Mouse (Mus musculus) CH12.LX (cell line): ENCODE results near the gene Nipal4. TPM values are rescaled to one million over a fixed set of nuclear protein-coding genes. Genes with fewer than 3 reads are reported as not detected.

Experiments used
- DNase-seq: peaks from one replicate; pipeline ENCODE4 v3.0.0-alpha.2; 2013; ENCODE audit errors: extremely low read depth
- H3K27ac ChIP-seq: 2 replicates; pipeline ENCODE4 v1.5.1; 2012; ENCODE audit warnings: low read depth, mild to moderate bottlenecking, control low read depth, moderate library complexity; ENCODE audit not compliant: insufficient read depth
- H3K27me3 ChIP-seq: replicated peaks from 2 replicates; pipeline ENCODE3; 2012; ENCODE audit warnings: inconsistent platforms
- H3K36me3 ChIP-seq, 2 experiments: replicated peaks in 1 of 2; 2 replicates each; pipeline versions ENCODE3 to v1.6.1; 2012; ENCODE audit warnings: inconsistent platforms in 1 of 2, low read length in 1 of 2, mild to moderate bottlenecking in 1 of 2, mixed read lengths in 1 of 2, moderate library complexity in 1 of 2; ENCODE audit not compliant: control insufficient read depth in 1 of 2, insufficient read depth in 1 of 2
- H3K4me1 ChIP-seq, 2 experiments: 2 replicates each; pipeline ENCODE4 v1.6.1; 2012; ENCODE audit warnings: inconsistent platforms in 1 of 2, moderate library complexity in 1 of 2; ENCODE audit not compliant: insufficient read depth in 2 of 2, control insufficient read depth in 1 of 2
- H3K4me2 ChIP-seq: 2 replicates; pipeline ENCODE4 v1.6.1; 2012; ENCODE audit warnings: low read depth, mild to moderate bottlenecking, control low read depth; ENCODE audit not compliant: poor library complexity, insufficient read depth, severe bottlenecking
- H3K4me3 ChIP-seq, 3 experiments: fragments of 150-350 bp in 1 of 3; sonication (generic) in 1 of 3; replicated peaks in 1 of 3; 2 replicates each; pipeline versions ENCODE3 to v1.5.1; 2011 to 2012; ENCODE audit warnings: low read depth in 2 of 3, low read length in 2 of 3, mild to moderate bottlenecking in 2 of 3, moderate library complexity in 2 of 3, control low read depth in 1 of 3, improper control_type of control experiment in 1 of 3, inconsistent platforms in 1 of 3, mixed read lengths in 1 of 3; ENCODE audit not compliant: poor library complexity in 1 of 3
- H3K79me2 ChIP-seq: replicated peaks from 2 replicates; pipeline ENCODE4 v1.6.1; 2012; ENCODE audit warnings: mild to moderate bottlenecking, moderate library complexity; ENCODE audit not compliant: control insufficient read depth, poor library complexity, insufficient read depth, severe bottlenecking; ENCODE audit errors: extremely low read depth
- H3K9ac ChIP-seq: 2 replicates; pipeline ENCODE4 v1.6.1; 2012; ENCODE audit warnings: low read depth, mild to moderate bottlenecking, control low read depth, moderate library complexity; ENCODE audit not compliant: insufficient read depth
- H3K9me3 ChIP-seq: replicated peaks from 2 replicates; pipeline ENCODE3; 2012; ENCODE audit warnings: low read length, inconsistent platforms, mixed read lengths
- BHLHE40 ChIP-seq: IDR thresholded peaks from 2 replicates; pipeline ENCODE4 v1.6.1; 2011; ENCODE audit warnings: mild to moderate bottlenecking, low read depth, low read length, improper control_type of control experiment
- CHD1 ChIP-seq: IDR thresholded peaks from 2 replicates; pipeline ENCODE4 v1.6.1; 2012; ENCODE audit warnings: low read depth, low read length, improper control_type of control experiment, inconsistent platforms
- CHD2 ChIP-seq: IDR thresholded peaks from 2 replicates; pipeline ENCODE4 v1.6.1; 2011; ENCODE audit warnings: low read length, improper control_type of control experiment
- E2F4 ChIP-seq: IDR thresholded peaks from 2 replicates; pipeline ENCODE4 v1.6.1; 2011; ENCODE audit warnings: low read depth, low read length, improper control_type of control experiment; ENCODE audit not compliant: insufficient replicate concordance
- ELF1 ChIP-seq: IDR thresholded peaks from 2 replicates; pipeline ENCODE4 v1.6.1; 2014; ENCODE audit warnings: low read depth, mild to moderate bottlenecking, inconsistent platforms, low read length, improper control_type of control experiment
- EP300 ChIP-seq: IDR thresholded peaks from 2 replicates; pipeline ENCODE4 v1.6.1; 2011; ENCODE audit warnings: low read length, improper control_type of control experiment
- ETS1 ChIP-seq: conservative IDR thresholded peaks from 2 replicates; pipeline ENCODE4 v1.6.1; 2012; ENCODE audit warnings: low read depth, mild to moderate bottlenecking, inconsistent platforms, low read length, improper control_type of control experiment, moderate library complexity
- GABPA ChIP-seq: IDR thresholded peaks from 2 replicates; pipeline ENCODE4 v1.6.1; 2012; ENCODE audit warnings: low read depth, low read length, improper control_type of control experiment, inconsistent platforms; ENCODE audit not compliant: insufficient replicate concordance
- HCFC1 ChIP-seq: IDR thresholded peaks from 2 replicates; pipeline ENCODE4 v1.6.1; 2012; ENCODE audit warnings: low read depth, mild to moderate bottlenecking, inconsistent platforms, low read length, improper control_type of control experiment
- JUND ChIP-seq: conservative IDR thresholded peaks from 2 replicates; pipeline ENCODE4 v1.6.1; 2011; ENCODE audit warnings: low read depth, low read length, improper control_type of control experiment
- KAT2A ChIP-seq: IDR thresholded peaks from 2 replicates; pipeline ENCODE4 v1.6.1; 2012; ENCODE audit warnings: low read length, improper control_type of control experiment, inconsistent platforms; ENCODE audit not compliant: insufficient replicate concordance
- MAFK ChIP-seq: IDR thresholded peaks from 2 replicates; pipeline ENCODE4 v1.6.1; 2011; ENCODE audit warnings: low read length, improper control_type of control experiment; ENCODE audit not compliant: insufficient replicate concordance
- MAX ChIP-seq: IDR thresholded peaks from 2 replicates; pipeline ENCODE4 v1.6.1; 2011; ENCODE audit warnings: low read length, improper control_type of control experiment
- MAZ ChIP-seq: IDR thresholded peaks from 2 replicates; pipeline ENCODE4 v1.6.1; 2012; ENCODE audit warnings: low read depth, mild to moderate bottlenecking, inconsistent platforms, low read length, improper control_type of control experiment, moderate library complexity
- MEF2A ChIP-seq: IDR thresholded peaks from 2 replicates; pipeline ENCODE4 v1.6.1; 2014; ENCODE audit warnings: low read depth, mild to moderate bottlenecking, inconsistent platforms, low read length, improper control_type of control experiment, borderline replicate concordance
- MXI1 ChIP-seq: IDR thresholded peaks from 2 replicates; pipeline ENCODE4 v1.6.1; 2011; ENCODE audit warnings: mild to moderate bottlenecking, low read depth, low read length, improper control_type of control experiment
- MYC ChIP-seq: IDR thresholded peaks from 2 replicates; pipeline ENCODE4 v1.6.1; 2011; ENCODE audit warnings: low read depth, mild to moderate bottlenecking, improper control_type of control experiment, low read length
- NELFE ChIP-seq: IDR thresholded peaks from 2 replicates; pipeline ENCODE4 v1.6.1; 2011; ENCODE audit warnings: low read depth, low read length, improper control_type of control experiment
- NRF1 ChIP-seq: IDR thresholded peaks from 2 replicates; pipeline ENCODE4 v1.6.1; 2014; ENCODE audit warnings: low read depth, mild to moderate bottlenecking, inconsistent platforms, low read length, improper control_type of control experiment, moderate library complexity
- PAX5 ChIP-seq: IDR thresholded peaks from 2 replicates; pipeline ENCODE4 v1.6.1; 2012; ENCODE audit warnings: low read length, inconsistent platforms, mixed read lengths
- POLR2A ChIP-seq: IDR thresholded peaks from 2 replicates; pipeline ENCODE4 v1.6.1; 2011; ENCODE audit warnings: low read depth, mild to moderate bottlenecking, improper control_type of control experiment, low read length
- POLR2AphosphoS2 ChIP-seq: IDR thresholded peaks from 2 replicates; pipeline ENCODE4 v1.6.1; 2011; ENCODE audit warnings: low read depth, low read length, improper control_type of control experiment
- RAD21 ChIP-seq: IDR thresholded peaks from 2 replicates; pipeline ENCODE4 v1.6.1; 2011; ENCODE audit warnings: low read depth, mild to moderate bottlenecking, low read length, improper control_type of control experiment, moderate library complexity
- RCOR1 ChIP-seq: conservative IDR thresholded peaks from 2 replicates; pipeline ENCODE4 v1.6.1; 2012; ENCODE audit warnings: low read depth, mild to moderate bottlenecking, inconsistent platforms, low read length, improper control_type of control experiment
- SMC3 ChIP-seq: IDR thresholded peaks from 2 replicates; pipeline ENCODE4 v1.6.1; 2011; ENCODE audit warnings: low read depth, low read length, improper control_type of control experiment
- TBP ChIP-seq: conservative IDR thresholded peaks from 2 replicates; pipeline ENCODE4 v1.6.1; 2011; ENCODE audit warnings: low read depth, low read length, improper control_type of control experiment
- UBTF ChIP-seq: IDR thresholded peaks from 2 replicates; pipeline ENCODE4 v1.6.1; 2012; ENCODE audit warnings: low read depth, mild to moderate bottlenecking, inconsistent platforms, low read length, improper control_type of control experiment, moderate library complexity
- USF2 ChIP-seq: conservative IDR thresholded peaks from 2 replicates; pipeline ENCODE4 v1.6.1; 2011; ENCODE audit warnings: low read depth, low read length, improper control_type of control experiment
- ZC3H11A ChIP-seq: IDR thresholded peaks from 2 replicates; pipeline ENCODE4 v1.6.1; 2012; ENCODE audit warnings: low read depth, mild to moderate bottlenecking, inconsistent platforms, low read length, improper control_type of control experiment
- ZKSCAN1 ChIP-seq: IDR thresholded peaks from 2 replicates; pipeline ENCODE4 v1.6.1; 2012; ENCODE audit warnings: low read depth, inconsistent platforms, low read length, improper control_type of control experiment, borderline replicate concordance
- ZMIZ1 ChIP-seq: IDR thresholded peaks from 2 replicates; pipeline ENCODE4 v1.6.1; 2012; ENCODE audit warnings: low read depth, mild to moderate bottlenecking, inconsistent platforms, low read length, improper control_type of control experiment
- dilution Hi-C: fragments of 300-500 bp; cut with MboI; formaldehyde crosslinking; loops from 2 replicates; pipeline ENCODE4 v1.14.3; 2020; ENCODE audit warnings: low sequenced_read_pairs; ENCODE audit not compliant: extremely low pct_unique_long_range_greater_than_20kb, extremely low pct_ligation_motif_present
- in situ Hi-C: fragments of 300-500 bp; cut with MboI; formaldehyde crosslinking; loops from 3 replicates; pipeline ENCODE4 v1.14.3; 2019; ENCODE audit warnings: low sequenced_read_pairs, low pct_ligation_motif_present, low pct_unique_long_range_greater_than_20kb, mixed read lengths
- polyA plus RNA-seq: library from polyadenylated mRNA; unstranded; fragments of >175 nt; gene quantifications from 2 replicates; pipeline ENCODE4 v1.2.1, GENCODE M21; 2012; ENCODE audit warnings: low read depth; ENCODE audit not compliant: insufficient read length
- total RNA-seq, 2 experiments: library from RNA; depleted of rRNA; stranded (reverse); fragments of 300-350 nt in 1 of 2; fragments of >200 nt in 1 of 2; gene quantifications; 2 replicates each; pipeline ENCODE4 v1.2.3; 2012 to 2014

Gene Nipal4
- total and polyA plus RNA-seq, 3 experiments: 0.08 TPM; not detected in 2

DNA sequence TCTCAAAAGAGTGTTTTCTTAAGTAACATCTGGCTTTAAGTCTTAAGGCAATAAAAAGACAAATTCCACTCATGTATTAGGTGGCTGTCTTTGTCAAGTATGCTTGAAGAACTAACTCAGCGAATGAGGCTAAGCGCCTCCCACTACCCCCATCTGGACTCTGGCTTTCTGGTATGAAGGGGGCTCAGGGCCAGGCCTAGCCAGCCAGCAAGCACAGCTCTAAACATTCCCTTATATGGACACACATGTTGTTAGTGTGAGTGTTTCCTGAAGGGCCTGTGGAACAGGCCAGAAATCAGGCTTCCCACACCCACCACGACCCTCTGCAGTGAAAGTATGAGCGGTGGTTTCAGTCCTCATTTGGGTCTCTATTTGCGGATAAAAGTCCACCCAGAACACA lies 47.5 kb upstream of the Nipal4 start:
- TF ChIP-seq MXI1 (no peak), PAX5 (no peak), SMC3 (no peak), RCOR1 (no peak), MYC (no peak), NRF1 (no peak), EP300 (no peak), MAZ (no peak), USF2 (no peak)
- dilution Hi-C loops: no loop called here
- in situ Hi-C loops: loop anchor here (10.0 kb wide), 1 partner anchor 259 kb away; the partner anchor contains the start of gene Thg1l
- H3K27me3 ChIP-seq: no peaks in the 10 kb centered on the region
- H3K79me2 ChIP-seq: no peaks in the 10 kb centered on the region
- H3K36me3 ChIP-seq: peaks cover 74 to 100% of the 10 kb centered on the region in 2 experiments
- H3K4me1 ChIP-seq: peaks cover 7 to 42% of the 10 kb centered on the region in 2 experiments
- no peak overlapping the region for H3K9ac ChIP-seq
- H3K9me3 ChIP-seq: no peaks in the 10 kb centered on the region
- no peak overlapping the region for H3K27ac ChIP-seq
- no peak for DNase-seq
- no peak overlapping the region for H3K4me3 ChIP-seq
- no peak overlapping the region for H3K4me2 ChIP-seq

GRCm38 (mm10) chr11:46211858-46212257 lies 45.5 kb upstream of the Nipal4 start:
- Histone ChIP-seq H3K27me3 (no peaks in the 10 kb centered on the region), H3K79me2 (no peaks in the 10 kb centered on the region), H3K4me1 (peaks cover 7 to 42% of the 10 kb centered on the region in 2 experiments), H3K9ac (no peak overlapping the region), H3K4me3 (no peak overlapping the region), H3K9me3 (no peaks in the 10 kb centered on the region), H3K27ac (peak overlapping the region; percentile 52; the same call in 1 of the 2 replicates), H3K4me2 (no peak overlapping the region), H3K36me3 (peaks cover 74 to 100% of the 10 kb centered on the region in 2 experiments)
- DNase-seq: peak; percentile 65
- dilution Hi-C loops: no loop called here
- in situ Hi-C loops: loop anchor here (10.0 kb wide), 1 partner anchor 257 kb away; the partner anchor contains the start of gene Thg1l
- TF ChIP-seq BHLHE40 (peak; percentile 60), ZC3H11A (no peak), RCOR1 (no peak), POLR2AphosphoS2 (no peak), E2F4 (no peak), RAD21 (no peak), CHD2 (no peak), ZKSCAN1 (no peak), ZMIZ1 (peak; percentile 39; the same call in 1 of the 2 replicates), NRF1 (no peak), NELFE (no peak), TBP (no peak), MAX (no peak), MYC (no peak), ETS1 (peak; percentile 58), CHD1 (no peak), MEF2A (peak; percentile 67; the same call in 1 of the 2 replicates), EP300 (peak; percentile 51; the same call in 1 of the 2 replicates), HCFC1 (no peak), ELF1 (peak; percentile 70), MAFK (0 out of 2 replicates have a peak, but pooled peaks have one; percentile 20), MAZ (0 out of 2 replicates have a peak, but pooled peaks have one; percentile 51), MXI1 (no peak; the same call in 1 of the 2 replicates), JUND (no peak; the same call in 1 of the 2 replicates), KAT2A (0 out of 2 replicates have a peak, but pooled peaks have one; percentile 42), POLR2A (no peak), USF2 (no peak), GABPA (no peak), UBTF (no peak), PAX5 (no peak)
